Mouse (Mus musculus) hindbrain, postnatal 0 days (tissue): ENCODE measurements at regions not wholly inside any gene's neighbourhood (a gene's known extent, or its start where the extent isn't known, plus 50 kb on each side); places are given as distances from the start of the nearest gene placed in this dataset.
A peak's percentile ranks its signal among the peaks of the same experiment; 100 is the strongest.

ENCODE experiments used
- ATAC-seq: fragments of 200-750 bp; cut with Nextera tagmentation; 2 replicates; pipeline ENCODE4 v1.8.0; 2017; ENCODE audit warnings: mild to moderate bottlenecking, moderate TSS enrichment, moderate library complexity
- DNase-seq: peaks from one replicate; pipeline ENCODE4 v3.0.0-alpha.2; 2015; ENCODE audit warnings: low spot score
- H3K27ac ChIP-seq: fragments of 300-500 bp; sonication (generic); 2 replicates; pipeline ENCODE4 v1.5.1; 2014; ENCODE audit warnings: mild to moderate bottlenecking
- H3K27me3 ChIP-seq: fragments of 300-500 bp; sonication (generic); 2 replicates; pipeline ENCODE4 v1.6.1; 2014; ENCODE audit warnings: low read length, mixed read lengths; ENCODE audit not compliant: insufficient read depth
- H3K36me3 ChIP-seq: fragments of 300-500 bp; sonication (generic); 2 replicates; pipeline ENCODE4 v1.6.1; 2014; ENCODE audit warnings: low read length, mixed read lengths; ENCODE audit not compliant: insufficient read depth
- H3K4me1 ChIP-seq: fragments of 300-500 bp; sonication (generic); 2 replicates; pipeline ENCODE4 v1.6.1; 2014; ENCODE audit warnings: antibody characterized with exemption, low read length, mixed read lengths; ENCODE audit not compliant: insufficient read depth
- H3K4me2 ChIP-seq: fragments of 300-500 bp; sonication (generic); 2 replicates; pipeline ENCODE4 v1.6.1; 2014; ENCODE audit warnings: low read depth, mild to moderate bottlenecking, low read length, moderate library complexity, mixed read lengths
- H3K4me3 ChIP-seq: fragments of 300-500 bp; sonication (generic); 2 replicates; pipeline ENCODE4 v1.5.1; 2014; ENCODE audit warnings: low read length
- H3K9ac ChIP-seq: fragments of 300-500 bp; sonication (generic); replicated peaks from 2 replicates; pipeline ENCODE4 v1.6.1; 2014; ENCODE audit warnings: mild to moderate bottlenecking, low read length, moderate library complexity, mixed read lengths
- H3K9me3 ChIP-seq: fragments of 300-500 bp; sonication (generic); 2 replicates; pipeline ENCODE4 v1.6.1; 2016; ENCODE audit warnings: low read length, mixed read lengths
- CTCF ChIP-seq: IDR thresholded peaks from 2 replicates; pipeline ENCODE4 v1.5.1; 2016; ENCODE audit warnings: antibody characterized with exemption, control low read depth, low read depth
- WGBS: fragments of 180-500 bp; shearing (Covaris S2); extraction: QIAGEN DNeasy Blood & Tissue Kit; methylation state at CpG from one replicate; pipeline ENCODE4 v1.1.7; 2014; 5-methylcytosine and 5-hydroxymethylcytosine counted together

DNA sequence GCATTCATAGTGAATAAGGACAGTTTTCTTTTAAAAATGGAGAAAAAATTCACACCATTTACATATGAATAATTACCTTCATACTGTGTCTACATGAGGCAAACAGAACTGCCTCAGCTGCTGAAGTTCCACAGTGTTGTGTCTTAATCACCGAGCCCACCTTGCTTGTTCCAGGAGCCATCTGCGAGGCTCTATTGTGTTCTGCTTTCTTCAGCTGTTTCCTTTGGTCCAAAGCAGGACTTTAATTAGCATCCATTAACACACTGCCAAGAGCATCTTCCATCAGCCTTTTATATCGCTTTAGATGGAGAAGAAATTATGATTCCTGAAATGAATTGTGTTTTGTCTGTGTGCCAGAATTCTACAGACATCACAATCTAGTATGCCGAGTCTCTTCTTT is 3423.1 kb upstream of the Lrrc6 start:
- no peak for TF ChIP-seq CTCF
- ATAC-seq (peak; percentile 59), DNase-seq (peak; percentile 57)
- H3K4me1 ChIP-seq, result no peaks in the 10 kb centered on the region
- no peaks in the 10 kb centered on the region for H3K9me3 ChIP-seq
- no peak overlapping the region for H3K4me2 ChIP-seq
- no peak overlapping the region for H3K9ac ChIP-seq
- no peaks in the 10 kb centered on the region for H3K36me3 ChIP-seq
- H3K27ac ChIP-seq, result no peak overlapping the region
- H3K27me3 ChIP-seq, result no peaks in the 10 kb centered on the region
- WGBS, result 41% methylated on average over 4 of the region's 4 CpGs
- H3K4me3 ChIP-seq, result no peak overlapping the region

DNA sequence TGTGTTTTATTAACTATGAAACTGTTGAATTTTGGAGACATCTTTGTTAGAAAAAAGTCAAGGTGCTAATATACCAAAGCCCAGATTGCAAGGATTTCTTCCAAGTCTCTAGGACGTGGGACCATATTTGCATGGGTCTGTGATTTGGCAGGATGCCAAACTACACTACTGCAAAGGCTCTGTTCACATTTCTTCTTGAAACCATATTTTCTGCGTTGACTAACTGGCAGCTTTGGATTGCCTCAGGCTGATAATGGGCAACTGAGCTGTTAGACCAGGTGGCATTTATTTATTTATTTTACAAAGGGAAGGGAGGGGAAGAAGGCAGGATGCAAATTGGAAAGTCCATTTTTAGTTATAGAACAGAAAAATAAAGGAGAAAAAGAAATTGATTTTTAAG is 3422.6 kb upstream of the Lrrc6 start:
- Histone ChIP-seq H3K9me3 (no peaks in the 10 kb centered on the region), H3K27ac (no peak overlapping the region), H3K36me3 (no peaks in the 10 kb centered on the region), H3K4me3 (no peak overlapping the region), H3K9ac (no peak overlapping the region), H3K4me1 (no peaks in the 10 kb centered on the region), H3K27me3 (no peaks in the 10 kb centered on the region), H3K4me2 (no peak overlapping the region)
- peak; percentile 71 for DNase-seq
- WGBS, result 14% methylated on average over 2 of the region's 2 CpGs
- TF ChIP-seq CTCF, result no peak
- peak; percentile 58; the same call in 1 of the 2 replicates for ATAC-seq

DNA sequence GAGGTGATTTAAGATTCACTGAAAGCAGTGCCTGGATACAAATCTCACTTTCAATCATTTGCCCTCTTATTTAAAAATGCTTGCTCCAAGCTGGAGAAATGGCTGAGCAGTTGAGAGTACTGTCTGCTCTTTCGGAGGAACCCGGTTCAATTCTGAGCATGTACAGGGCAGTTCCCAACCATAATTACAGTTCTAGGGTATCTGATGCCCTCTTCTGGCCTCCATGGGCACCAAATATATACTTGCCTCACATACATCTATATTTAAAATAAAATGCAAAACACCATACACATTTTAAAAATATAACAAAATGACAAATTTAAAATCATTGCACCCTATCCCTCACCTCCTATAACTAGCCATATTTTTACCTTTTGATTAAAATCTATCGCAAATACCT is 3421.5 kb upstream of the Lrrc6 start:
- TF ChIP-seq CTCF, result peak; percentile 40
- no peak for ATAC-seq

DNA sequence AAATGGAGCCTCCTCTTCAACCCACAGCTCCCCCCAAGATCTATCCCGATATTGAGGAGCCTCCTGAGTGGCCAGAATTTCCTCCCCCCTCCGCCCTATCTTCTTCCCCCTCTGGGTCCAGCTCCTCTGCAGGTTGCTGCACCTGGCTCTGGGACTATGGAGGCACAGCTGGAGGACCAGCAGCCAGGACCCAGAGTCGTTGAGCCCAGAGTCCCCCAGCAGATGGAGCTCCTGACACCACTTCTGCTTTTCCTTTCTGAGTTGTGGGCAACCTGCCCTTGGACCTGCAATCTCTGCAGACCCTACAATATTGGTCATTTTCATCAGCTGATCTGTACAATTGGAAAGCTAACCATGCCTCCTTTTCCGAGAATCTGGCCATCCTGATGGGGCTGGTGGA is 3385.1 kb upstream of the Lrrc6 start:
- Histone ChIP-seq H3K9ac (no peak overlapping the region), H3K9me3 (no peaks in the 10 kb centered on the region), H3K36me3 (no peaks in the 10 kb centered on the region), H3K27me3 (no peaks in the 10 kb centered on the region), H3K27ac (no peak overlapping the region), H3K4me2 (no peak overlapping the region), H3K4me3 (no peak overlapping the region), H3K4me1 (no peaks in the 10 kb centered on the region)
- 67% methylated on average over 4 of the region's 4 CpGs for WGBS
- no peak for DNase-seq
- no peak for ATAC-seq
- no peak for TF ChIP-seq CTCF

More for the DNA sequence above, 3421.5 kb upstream of the Lrrc6 start:
- whole genome bisulfite sequencing, result 72% methylated on average over 3 of the region's 3 CpGs
- no peak overlapping the region for H3K4me3 ChIP-seq
- H3K4me1 ChIP-seq, result no peaks in the 10 kb centered on the region
- H3K36me3 ChIP-seq, result no peaks in the 10 kb centered on the region
- H3K9me3 ChIP-seq, result no peaks in the 10 kb centered on the region
- H3K4me2 ChIP-seq, result no peak overlapping the region
- peak; percentile 15 for DNase-seq
- no peak overlapping the region for H3K9ac ChIP-seq
- no peak overlapping the region for H3K27ac ChIP-seq
- no peaks in the 10 kb centered on the region for H3K27me3 ChIP-seq

DNA sequence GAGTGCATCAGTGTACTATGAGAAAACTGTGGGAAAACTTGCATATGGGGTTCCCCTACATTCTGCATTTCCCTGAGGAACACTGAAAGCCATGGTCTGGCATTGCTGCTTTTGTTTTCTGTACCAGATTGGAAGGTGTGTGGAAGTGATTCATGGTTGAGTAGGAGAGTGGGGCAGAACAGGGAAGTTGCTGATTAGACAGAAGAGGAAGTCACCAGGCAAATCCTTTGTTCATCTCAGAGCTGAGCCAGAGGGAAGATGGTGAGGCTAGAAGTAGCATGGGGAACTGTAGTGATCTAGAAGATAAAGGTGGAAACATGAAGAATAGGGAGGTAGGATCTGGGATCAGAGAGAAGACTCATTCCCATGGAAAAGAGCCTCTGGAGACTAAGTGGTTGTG is 3377.8 kb upstream of the Lrrc6 start:
- no peaks in the 10 kb centered on the region for H3K4me1 ChIP-seq
- H3K36me3 ChIP-seq, result no peaks in the 10 kb centered on the region
- TF ChIP-seq CTCF, result no peak
- no peak overlapping the region for H3K4me3 ChIP-seq
- no peak overlapping the region for H3K9ac ChIP-seq
- H3K27me3 ChIP-seq, result no peaks in the 10 kb centered on the region
- H3K9me3 ChIP-seq, result no peaks in the 10 kb centered on the region
- no peak overlapping the region for H3K4me2 ChIP-seq
- ATAC-seq (no peak), DNase-seq (no peak)
- H3K27ac ChIP-seq, result no peak overlapping the region

DNA sequence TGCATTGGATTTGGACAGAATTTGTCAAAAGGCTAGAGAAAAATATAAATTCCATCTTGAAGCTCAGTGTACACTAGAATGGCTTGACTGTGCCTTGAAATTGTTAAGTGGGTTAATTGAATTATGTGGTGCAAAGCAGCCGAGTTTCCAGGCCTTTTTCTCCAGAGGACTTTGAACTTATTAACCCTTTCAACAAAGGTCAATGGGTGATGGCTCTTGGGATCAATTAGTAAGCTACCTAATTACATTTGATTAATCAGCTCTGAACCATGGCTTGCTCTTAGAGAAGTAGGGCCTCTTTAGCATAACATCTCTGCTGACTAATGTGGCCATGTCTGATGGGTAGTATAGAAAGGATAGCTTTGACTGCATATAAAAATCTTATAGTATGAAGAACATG is 3352.8 kb upstream of the Lrrc6 start:
- Histone ChIP-seq H3K27me3 (no peaks in the 10 kb centered on the region), H3K4me3 (no peak overlapping the region), H3K9ac (no peak overlapping the region), H3K4me1 (no peaks in the 10 kb centered on the region), H3K4me2 (no peak overlapping the region), H3K27ac (no peak overlapping the region), H3K36me3 (no peaks in the 10 kb centered on the region), H3K9me3 (no peaks in the 10 kb centered on the region)
- WGBS, result 19% methylated on average over 1 of the region's 1 CpGs
- ATAC-seq, result no peak
- DNase-seq, result no peak
- TF ChIP-seq CTCF, result no peak

DNA sequence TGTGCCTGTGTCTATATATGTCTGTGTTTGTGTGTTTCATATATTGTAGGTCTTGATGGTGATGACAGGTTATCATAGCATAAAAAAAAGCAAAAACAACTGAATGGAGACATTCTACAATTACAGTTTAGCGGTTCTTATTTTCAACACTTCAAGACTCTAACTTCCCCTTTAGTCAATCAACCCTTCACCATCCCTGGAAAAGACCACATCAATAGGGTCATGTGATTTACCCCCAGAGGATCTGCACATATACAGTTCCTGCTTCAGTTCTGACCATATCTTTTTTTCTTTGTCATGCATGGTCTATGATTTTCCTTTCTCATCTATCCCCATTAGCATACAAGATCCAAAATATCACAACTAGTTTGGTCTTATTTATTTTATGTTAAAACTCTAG is 3348.9 kb upstream of the Lrrc6 start:
- no peak overlapping the region for H3K9ac ChIP-seq
- no peak for ATAC-seq
- no peaks in the 10 kb centered on the region for H3K27me3 ChIP-seq
- no peak overlapping the region for H3K4me2 ChIP-seq
- DNase-seq, result no peak
- no peak overlapping the region for H3K27ac ChIP-seq
- no peak for TF ChIP-seq CTCF
- no peaks in the 10 kb centered on the region for H3K36me3 ChIP-seq
- H3K9me3 ChIP-seq, result no peaks in the 10 kb centered on the region
- no peaks in the 10 kb centered on the region for H3K4me1 ChIP-seq
- no peak overlapping the region for H3K4me3 ChIP-seq
- 82% methylated on average over 1 of the region's 1 CpGs for WGBS
